Mouse (Mus musculus) layer of hippocampus, postnatal 14 days (tissue): ENCODE measurements around the gene Mylk3. TPM values are rescaled to one million over a fixed set of nuclear protein-coding genes. Genes with fewer than 3 reads are reported as not detected.
A peak's percentile ranks its signal among the peaks of the same experiment; 100 is the strongest.

ENCODE experiments used
- DNase-seq, 2 experiments: peaks; one replicate each; pipeline ENCODE4 v3.0.0; 2021 to 2022; ENCODE audit warnings: low spot score in 2 of 2, mixed read lengths in 1 of 2
- total RNA-seq, 2 experiments: library from RNA; stranded (reverse); gene quantifications; 2 replicates each; pipeline ENCODE4 v1.2.3; 2021

The Mylk3 gene
- total RNA-seq, 2 experiments from 2014 or later: 0.78 to 1.2 TPM

- no peak for DNase-seq
Observed at GRCm38 (mm10) chr8:85323084-85323483, 63.1 kb downstream of the Mylk3 start.

- no peak for DNase-seq
Observed at GRCm38 (mm10) chr8:85321981-85322380, 64.2 kb downstream of the Mylk3 start.

DNA sequence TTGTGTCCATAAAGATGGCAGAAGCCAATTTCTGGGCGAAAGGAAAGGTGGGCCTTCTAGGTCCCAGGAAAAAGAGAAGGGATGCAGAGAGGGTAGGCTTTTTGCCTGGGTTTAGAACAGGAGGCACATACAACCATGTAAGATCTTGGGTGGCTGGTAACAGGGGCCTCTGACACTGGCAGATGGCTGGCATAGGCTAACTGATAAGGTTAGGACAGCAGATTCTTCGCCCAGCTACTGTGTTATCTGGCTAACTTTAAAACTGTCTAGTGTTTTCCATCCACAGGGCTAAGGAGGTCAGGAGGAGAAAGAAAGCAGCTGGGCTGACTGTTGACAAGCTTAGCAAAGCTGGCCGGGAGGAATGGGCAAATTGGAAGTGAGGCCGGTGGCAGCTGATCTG is 67.6 kb downstream of the Mylk3 start:
- no peak for DNase-seq

- no peak for DNase-seq
Observed at GRCm38 (mm10) chr8:85313036-85313435, 73.1 kb downstream of the Mylk3 start.

DNA sequence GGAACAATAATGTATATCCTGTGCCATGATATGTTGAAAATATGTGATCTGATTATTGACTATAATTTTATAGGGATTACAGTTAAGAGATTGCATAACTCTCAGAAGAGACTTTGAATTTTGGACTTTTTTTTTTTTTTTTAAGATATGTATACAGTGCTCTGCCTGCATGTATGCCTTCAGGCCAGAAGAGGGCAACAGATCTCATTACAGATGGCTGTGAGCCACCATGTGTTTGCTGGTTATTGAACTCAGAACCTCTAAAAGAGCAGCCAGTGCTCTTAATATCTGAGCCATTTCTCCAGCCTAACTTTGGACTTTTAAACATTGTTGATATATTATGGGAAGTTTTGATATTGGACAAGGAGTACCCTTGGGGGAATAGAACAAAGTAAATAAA is 74.4 kb downstream of the Mylk3 start:
- DNase-seq: peak in 1 of 2 experiments; percentile 27

GRCm38 (mm10) chr8:85308564-85308963 is 77.6 kb downstream of the Mylk3 start:
- DNase-seq: no peak

DNA sequence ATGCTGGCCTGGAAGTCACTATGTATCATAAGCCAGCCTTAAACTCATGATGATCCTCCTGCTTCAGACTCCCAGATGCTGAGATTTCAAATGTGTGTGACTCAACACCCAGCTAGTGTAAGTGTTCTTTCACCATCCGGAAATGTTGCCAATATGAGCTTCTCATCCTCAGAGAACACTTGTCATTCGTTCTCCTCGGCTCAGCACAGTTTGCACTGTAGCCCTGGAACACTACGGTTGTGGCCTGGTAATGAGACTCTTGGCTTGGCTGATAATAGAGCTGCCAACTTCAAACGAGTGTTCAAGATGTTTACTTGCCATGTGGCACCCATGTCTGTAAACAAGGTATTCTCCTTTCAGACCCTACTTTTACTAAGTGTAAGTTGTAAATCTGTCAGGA is 82.6 kb downstream of the Mylk3 start:
- peak in 1 of 2 experiments; percentile 47 for DNase-seq

DNA sequence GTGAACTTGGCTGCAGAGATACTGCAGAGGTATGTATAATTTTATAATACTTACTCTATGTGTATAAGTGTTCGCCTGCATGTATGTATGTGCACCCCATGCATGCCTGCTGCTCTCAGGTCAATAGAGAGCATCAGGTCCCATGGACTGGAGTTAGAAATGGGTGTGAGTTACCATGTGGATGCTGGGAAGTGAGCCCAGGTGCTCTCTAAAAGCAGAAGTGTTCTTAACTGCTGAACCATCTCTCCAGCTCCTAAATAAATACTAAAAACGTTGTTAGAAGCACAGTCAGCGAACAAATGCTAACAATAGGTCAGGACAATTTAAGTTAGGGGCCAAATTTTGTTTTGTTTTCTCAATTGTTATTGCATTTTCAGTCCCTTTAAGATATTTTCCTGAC is 83.2 kb downstream of the Mylk3 start:
- DNase-seq: no peak

GRCm38 (mm10) chr8:85301941-85302340 is 84.2 kb downstream of the Mylk3 start:
- DNase-seq: no peak

DNA sequence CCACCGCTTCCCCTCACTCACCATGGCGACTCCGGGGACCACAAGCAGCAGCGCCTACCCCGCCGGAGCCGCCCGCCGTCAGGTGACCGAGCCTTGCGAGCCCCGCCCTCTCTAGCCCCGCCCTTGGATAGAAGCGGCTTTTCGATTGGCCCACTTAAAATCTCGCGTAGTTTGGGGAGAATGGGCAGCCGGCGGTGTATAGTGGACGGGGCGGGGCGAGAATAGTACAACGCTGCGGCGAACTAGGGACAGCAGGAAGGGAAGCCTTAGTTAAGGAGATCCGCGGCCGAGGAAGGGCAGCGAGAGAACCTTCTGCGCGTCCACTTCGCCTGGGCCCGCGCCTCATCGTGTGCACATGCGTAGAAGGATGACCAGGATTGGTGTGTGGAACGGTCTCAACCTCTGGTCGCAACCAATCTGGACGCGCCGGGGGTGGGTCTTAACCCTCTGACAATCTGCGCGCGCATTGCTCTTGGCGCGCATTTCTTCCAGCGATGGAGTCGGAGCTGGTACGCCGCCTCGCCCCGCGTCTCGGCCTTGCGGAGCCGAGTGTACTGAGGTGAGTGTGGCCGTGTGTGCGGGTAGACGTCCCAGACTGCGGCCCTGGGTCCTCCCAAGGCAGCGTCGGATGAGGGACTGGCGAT is 86.6 kb downstream of the Mylk3 start, which contains the start of the genes Orc6 and Vps35:
TSS of gene Orc6 (plus strand) at position 199 of the 644 bp plus-strand sequence.
TSS of gene Vps35 (minus strand) at position 369 of the 644 bp plus-strand sequence.
- peak; percentile 97 for DNase-seq

- DNase-seq: peak; percentile 20 to 21
Observed at GRCm38 (mm10) chr8:85298600-85299433, 87.3 kb downstream of the Mylk3 start.

GRCm38 (mm10) chr8:85286846-85287245 is 99.3 kb downstream of the Mylk3 start:
- DNase-seq: no peak

Other genes starting within 250 kb of the Mylk3 start
- gene Cks1brt, start 234.4 kb downstream of the Mylk3 start, total RNA-seq: not detected
- not detected for gene Olfr371, start 160.4 kb downstream of the Mylk3 start, total RNA-seq
- gene Orc6, start 86.7 kb downstream of the Mylk3 start, total RNA-seq: 10 to 100 TPM; 35.0 to 35.3 TPM
- 100 to 1,000 TPM; 135 to 142 TPM for gene Vps35, start 86.5 kb downstream of the Mylk3 start, total RNA-seq
- gene 4921524J17Rik, start 46.5 kb upstream of the Mylk3 start, total RNA-seq: 10 to 100 TPM; 17.9 to 25.8 TPM
- 10 to 100 TPM; 80.5 to 82.4 TPM for gene Gpt2, start 106.2 kb upstream of the Mylk3 start, total RNA-seq
- gene Dnaja2, start 169.0 kb upstream of the Mylk3 start, total RNA-seq: 100 to 1,000 TPM; 164 to 178 TPM